Mouse (Mus musculus): Measurements from ENCODE around the gene Spg7. TPM values are rescaled to one million over a fixed set of nuclear protein-coding genes. Genes with fewer than 3 reads are reported as not detected.
"Not testable (repeated sequence)": the region's sequence is repeated elsewhere in the genome, so short reads cannot be mapped to it uniquely, and the experiment has no call there.

The Spg7 gene
- polyA plus RNA-seq, 1 experiment from 2014 or later = 37.5 TPM

DNA sequence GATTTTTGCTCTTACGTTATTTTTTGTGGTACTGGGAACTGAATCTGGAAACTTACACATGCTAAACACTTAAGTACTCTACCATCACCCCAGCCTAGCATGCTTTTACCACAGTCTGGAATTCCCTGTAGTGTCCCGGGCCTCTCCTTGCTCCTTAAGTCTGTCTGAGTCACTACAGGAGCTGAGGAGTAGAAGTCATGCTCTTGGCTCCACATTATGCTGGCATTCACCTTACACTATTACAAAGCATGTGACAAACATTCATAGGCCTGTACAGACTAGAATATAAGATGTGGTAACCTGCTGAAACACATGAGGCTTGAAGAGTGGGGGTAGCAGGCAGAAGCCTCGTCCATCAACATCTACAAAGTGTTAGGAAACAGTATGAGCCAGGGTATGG is 40.0 kb upstream of the Spg7 start:
- ATAC-seq (replicated peaks; ENCODE audit: insufficient number of reproducible peaks, low FRiP score, low TSS enrichment, low read depth) (no peak), DNase-seq (ENCODE audit: low spot score) (no peak)
- H3K4me3 ChIP-seq (ENCODE audit: low read depth, low read length) = no peak overlapping the region
- H3K9me3 ChIP-seq (replicated peaks; ENCODE audit: control insufficient read depth, low read length) = no peaks in the 10 kb centered on the region
- WGBS = 90% methylated on average over 3 of the region's 3 CpGs
- no peak overlapping the region for H3K27ac ChIP-seq (replicated peaks; ENCODE audit: low read depth, low read length)
- no peak overlapping the region for H3K9ac ChIP-seq (replicated peaks; ENCODE audit: low read length)
- no peaks in the 10 kb centered on the region for H3K27me3 ChIP-seq (ENCODE audit: control insufficient read depth, insufficient read depth, low read length)
- H3K4me1 ChIP-seq (ENCODE audit: control insufficient read depth, insufficient read depth, low read length) = no peaks in the 10 kb centered on the region
- H3K36me3 ChIP-seq (replicated peaks; ENCODE audit: control insufficient read depth, insufficient read depth, low read depth, low read length) = no peaks in the 10 kb centered on the region
- H3K4me2 ChIP-seq (ENCODE audit: low read depth, low read length) = no peak overlapping the region

DNA sequence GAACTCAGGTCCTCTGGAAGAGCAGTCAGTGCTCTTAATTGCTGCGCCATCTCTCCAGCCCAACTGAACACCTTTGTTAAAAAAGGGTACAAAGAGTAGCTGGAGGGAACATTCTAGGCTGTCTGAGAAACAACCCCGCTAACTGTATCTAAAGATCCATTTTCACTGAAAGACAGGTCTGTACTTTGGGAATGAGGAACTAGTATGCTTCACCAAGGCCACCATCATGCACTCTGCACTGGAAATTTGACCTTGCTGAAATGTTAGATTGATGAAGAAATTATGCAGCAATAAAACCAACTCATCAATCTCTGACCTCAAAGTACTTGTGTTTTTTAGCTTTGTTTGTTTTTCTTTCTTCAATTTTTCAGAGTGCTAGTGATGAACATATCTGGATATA is 38.5 kb upstream of the Spg7 start:
- WGBS = 95% methylated on average over 2 of the region's 2 CpGs
- no peak for DNase-seq (ENCODE audit: low spot score)
- H3K36me3 ChIP-seq (replicated peaks; ENCODE audit: control insufficient read depth, insufficient read depth, low read depth, low read length) = no peaks in the 10 kb centered on the region
- H3K4me1 ChIP-seq (ENCODE audit: control insufficient read depth, insufficient read depth, low read length) = no peaks in the 10 kb centered on the region
- H3K9me3 ChIP-seq (replicated peaks; ENCODE audit: control insufficient read depth, low read length) = no peaks in the 10 kb centered on the region
- H3K4me2 ChIP-seq (ENCODE audit: low read depth, low read length) = no peak overlapping the region
- no peaks in the 10 kb centered on the region for H3K27me3 ChIP-seq (ENCODE audit: control insufficient read depth, insufficient read depth, low read length)
- no peak overlapping the region for H3K27ac ChIP-seq (replicated peaks; ENCODE audit: low read depth, low read length)
- no peak overlapping the region for H3K9ac ChIP-seq (replicated peaks; ENCODE audit: low read length)
- ATAC-seq (replicated peaks; ENCODE audit: insufficient number of reproducible peaks, low FRiP score, low TSS enrichment, low read depth) = no peak
- H3K4me3 ChIP-seq (ENCODE audit: low read depth, low read length) = no peak overlapping the region

DNA sequence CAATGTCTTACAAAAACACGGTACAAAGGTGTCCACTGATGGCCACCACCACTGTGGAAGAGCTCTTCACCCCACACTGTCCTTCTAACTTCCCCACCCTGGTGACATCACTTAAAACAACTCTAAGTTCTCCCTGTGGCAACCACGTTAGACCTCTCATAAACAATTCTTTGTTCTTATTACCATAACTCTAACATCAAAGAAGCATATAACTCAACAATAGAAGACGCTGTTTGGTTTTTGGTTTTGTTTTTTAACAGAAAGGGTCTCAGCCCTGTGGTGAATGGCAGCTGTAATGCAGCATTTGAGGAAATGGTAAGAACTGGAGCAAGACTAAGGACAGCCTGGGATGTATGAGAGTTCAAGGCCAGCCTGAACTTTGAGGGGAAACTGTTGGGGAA is 36.8 kb upstream of the Spg7 start:
- H3K9ac ChIP-seq (replicated peaks; ENCODE audit: low read length) = no peak overlapping the region
- no peaks in the 10 kb centered on the region for H3K4me1 ChIP-seq (ENCODE audit: control insufficient read depth, insufficient read depth, low read length)
- H3K27ac ChIP-seq (replicated peaks; ENCODE audit: low read depth, low read length) = no peak overlapping the region
- no peaks in the 10 kb centered on the region for H3K9me3 ChIP-seq (replicated peaks; ENCODE audit: control insufficient read depth, low read length)
- DNase-seq (ENCODE audit: low spot score) = no peak
- H3K4me2 ChIP-seq (ENCODE audit: low read depth, low read length) = no peak overlapping the region
- WGBS = 87% methylated on average over 3 of the region's 3 CpGs
- H3K4me3 ChIP-seq (ENCODE audit: low read depth, low read length) = no peak overlapping the region
- no peak for ATAC-seq (replicated peaks; ENCODE audit: insufficient number of reproducible peaks, low FRiP score, low TSS enrichment, low read depth)
- no peaks in the 10 kb centered on the region for H3K27me3 ChIP-seq (ENCODE audit: control insufficient read depth, insufficient read depth, low read length)
- no peaks in the 10 kb centered on the region for H3K36me3 ChIP-seq (replicated peaks; ENCODE audit: control insufficient read depth, insufficient read depth, low read depth, low read length)

GRCm38 (mm10) chr8:123027786-123028185 is 35.0 kb upstream of the Spg7 start:
- no peaks in the 10 kb centered on the region for H3K27me3 ChIP-seq (ENCODE audit: control insufficient read depth, insufficient read depth, low read length)
- no peaks in the 10 kb centered on the region for H3K36me3 ChIP-seq (replicated peaks; ENCODE audit: control insufficient read depth, insufficient read depth, low read depth, low read length)
- no peak overlapping the region for H3K9ac ChIP-seq (replicated peaks; ENCODE audit: low read length)
- H3K4me2 ChIP-seq (ENCODE audit: low read depth, low read length) = no peak overlapping the region
- 92% methylated on average over 8 of the region's 8 CpGs for WGBS
- H3K4me1 ChIP-seq (ENCODE audit: control insufficient read depth, insufficient read depth, low read length) = no peaks in the 10 kb centered on the region
- no peak for DNase-seq (ENCODE audit: low spot score)
- no peak overlapping the region for H3K4me3 ChIP-seq (ENCODE audit: low read depth, low read length)
- ATAC-seq (replicated peaks; ENCODE audit: insufficient number of reproducible peaks, low FRiP score, low TSS enrichment, low read depth) = no peak
- no peaks in the 10 kb centered on the region for H3K9me3 ChIP-seq (replicated peaks; ENCODE audit: control insufficient read depth, low read length)
- no peak overlapping the region for H3K27ac ChIP-seq (replicated peaks; ENCODE audit: low read depth, low read length)

DNA sequence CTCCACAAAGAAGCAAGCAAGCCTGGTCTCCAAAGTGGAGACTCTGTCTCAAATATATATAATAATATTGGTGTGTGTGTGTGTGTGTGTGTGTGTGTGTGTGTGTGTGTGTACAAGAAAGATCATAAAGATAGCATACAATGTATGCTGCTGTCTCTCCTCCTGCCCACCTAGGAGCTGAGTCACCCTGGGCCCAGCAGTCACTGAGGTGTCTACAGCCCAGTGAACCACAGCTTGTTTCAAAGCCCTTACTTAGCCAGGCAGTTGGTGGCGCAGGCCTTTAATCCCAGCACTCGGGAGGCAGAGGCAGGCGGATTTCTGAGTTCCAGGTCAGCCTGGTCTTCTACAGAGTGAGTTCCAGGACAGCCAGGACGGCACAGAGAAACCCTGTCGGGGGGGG is 32.7 kb upstream of the Spg7 start:
- not testable (repeated sequence) for H3K4me2 ChIP-seq (ENCODE audit: low read depth, low read length); H3K36me3 ChIP-seq (replicated peaks; ENCODE audit: control insufficient read depth, insufficient read depth, low read depth, low read length); DNase-seq (ENCODE audit: low spot score); H3K27ac ChIP-seq (replicated peaks; ENCODE audit: low read depth, low read length); H3K27me3 ChIP-seq (ENCODE audit: control insufficient read depth, insufficient read depth, low read length); H3K4me3 ChIP-seq (ENCODE audit: low read depth, low read length); H3K9me3 ChIP-seq (replicated peaks; ENCODE audit: control insufficient read depth, low read length); H3K4me1 ChIP-seq (ENCODE audit: control insufficient read depth, insufficient read depth, low read length); ATAC-seq (replicated peaks; ENCODE audit: insufficient number of reproducible peaks, low FRiP score, low TSS enrichment, low read depth); H3K9ac ChIP-seq (replicated peaks; ENCODE audit: low read length)
- 75% methylated on average over 5 of the region's 5 CpGs for WGBS

- Histone ChIP-seq H3K9me3 (replicated peaks; ENCODE audit: control insufficient read depth, low read length) (no peaks in the 10 kb centered on the region), H3K4me2 (ENCODE audit: low read depth, low read length) (no peak overlapping the region), H3K36me3 (replicated peaks; ENCODE audit: control insufficient read depth, insufficient read depth, low read depth, low read length) (no peaks in the 10 kb centered on the region), H3K27ac (replicated peaks; ENCODE audit: low read depth, low read length) (no peak overlapping the region), H3K9ac (replicated peaks; ENCODE audit: low read length) (no peak overlapping the region), H3K27me3 (ENCODE audit: control insufficient read depth, insufficient read depth, low read length) (no peaks in the 10 kb centered on the region), H3K4me3 (ENCODE audit: low read depth, low read length) (no peak overlapping the region), H3K4me1 (ENCODE audit: control insufficient read depth, insufficient read depth, low read length) (no peaks in the 10 kb centered on the region)
- ATAC-seq (replicated peaks; ENCODE audit: insufficient number of reproducible peaks, low FRiP score, low TSS enrichment, low read depth) (no peak), DNase-seq (ENCODE audit: low spot score) (no peak)
- 87% methylated on average over 7 of the region's 7 CpGs for WGBS
Observed at GRCm38 (mm10) chr8:123031321-123031978, 31.3 kb upstream of the Spg7 start.

- no peak overlapping the region for H3K4me3 ChIP-seq (ENCODE audit: low read depth, low read length)
- ATAC-seq (replicated peaks; ENCODE audit: insufficient number of reproducible peaks, low FRiP score, low TSS enrichment, low read depth) (no peak), DNase-seq (ENCODE audit: low spot score) (no peak)
- no peaks in the 10 kb centered on the region for H3K9me3 ChIP-seq (replicated peaks; ENCODE audit: control insufficient read depth, low read length)
- H3K4me1 ChIP-seq (ENCODE audit: control insufficient read depth, insufficient read depth, low read length) = no peaks in the 10 kb centered on the region
- no peak overlapping the region for H3K27ac ChIP-seq (replicated peaks; ENCODE audit: low read depth, low read length)
- no peak overlapping the region for H3K9ac ChIP-seq (replicated peaks; ENCODE audit: low read length)
- no peaks in the 10 kb centered on the region for H3K27me3 ChIP-seq (ENCODE audit: control insufficient read depth, insufficient read depth, low read length)
- no peaks in the 10 kb centered on the region for H3K36me3 ChIP-seq (replicated peaks; ENCODE audit: control insufficient read depth, insufficient read depth, low read depth, low read length)
- H3K4me2 ChIP-seq (ENCODE audit: low read depth, low read length) = no peak overlapping the region
Observed at GRCm38 (mm10) chr8:123032730-123033129, 30.0 kb upstream of the Spg7 start.

DNA sequence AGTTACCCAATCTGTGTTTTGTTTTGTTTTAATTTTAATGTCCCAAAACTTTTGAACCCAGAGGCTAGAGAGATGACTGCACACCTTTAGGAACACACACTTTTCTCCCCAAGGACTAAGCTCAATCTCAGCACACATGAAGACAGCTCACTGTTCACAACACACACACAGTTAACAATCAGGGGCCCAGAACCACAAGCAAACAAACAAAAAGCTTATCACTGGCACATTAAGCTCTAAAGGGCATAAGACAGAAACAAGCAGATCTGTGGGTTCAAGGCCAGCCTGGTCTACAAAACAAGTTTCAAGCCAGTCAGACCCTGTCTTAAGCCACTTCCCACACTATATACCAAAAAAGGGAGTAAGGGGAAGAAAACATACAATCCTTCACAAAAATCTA is 29.3 kb upstream of the Spg7 start:
- Histone ChIP-seq H3K4me1 (ENCODE audit: control insufficient read depth, insufficient read depth, low read length) (no peaks in the 10 kb centered on the region), H3K36me3 (replicated peaks; ENCODE audit: control insufficient read depth, insufficient read depth, low read depth, low read length) (no peaks in the 10 kb centered on the region), H3K4me3 (ENCODE audit: low read depth, low read length) (no peak overlapping the region), H3K4me2 (ENCODE audit: low read depth, low read length) (no peak overlapping the region), H3K27ac (replicated peaks; ENCODE audit: low read depth, low read length) (no peak overlapping the region), H3K9me3 (replicated peaks; ENCODE audit: control insufficient read depth, low read length) (no peaks in the 10 kb centered on the region), H3K9ac (replicated peaks; ENCODE audit: low read length) (no peak overlapping the region), H3K27me3 (ENCODE audit: control insufficient read depth, insufficient read depth, low read length) (no peaks in the 10 kb centered on the region)
- ATAC-seq (replicated peaks; ENCODE audit: insufficient number of reproducible peaks, low FRiP score, low TSS enrichment, low read depth) (no peak), DNase-seq (ENCODE audit: low spot score) (no peak)

Data from embryonic facial prominence, embryonic 11.5 days (tissue).